Mouse (Mus musculus): Measurements from ENCODE around the gene Baiap2. TPM values are rescaled to one million over a fixed set of nuclear protein-coding genes. Genes with fewer than 3 reads are reported as not detected.

Baiap2 gene
- total and polyA plus RNA-seq, 2 experiments from 2014 or later, result 18.0 to 32.7 TPM

GRCm38 (mm10) chr11:120028319-120029092 lies 85.9 kb downstream of the Baiap2 start:
- ATAC-seq (ENCODE audit: low FRiP score) (no peak), DNase-seq (ENCODE audit: low spot score) (no peak)
- no peak overlapping the region for H3K9ac ChIP-seq (replicated peaks; ENCODE audit: low read length, poor library complexity, severe bottlenecking)
- 0 out of 2 replicates have a peak, but pooled peaks have one; percentile 5 for TF ChIP-seq CTCF (IDR thresholded peaks at IDR 0.05)
- H3K27me3 ChIP-seq (ENCODE audit: insufficient read depth, low read length), result no peaks in the 10 kb centered on the region
- H3K9me3 ChIP-seq (ENCODE audit: low read length), result no peaks in the 10 kb centered on the region
- no peak overlapping the region for H3K4me2 ChIP-seq (ENCODE audit: low read depth, low read length, poor library complexity, severe bottlenecking)
- no peaks in the 10 kb centered on the region for H3K36me3 ChIP-seq (ENCODE audit: insufficient read depth, low read length)
- H3K4me1 ChIP-seq (ENCODE audit: insufficient read depth, low read length), result 0 out of 2 replicates have a peak, but pooled peaks cover under 1% of the 10 kb centered on the region
- 71% methylated on average over 18 of the region's 18 CpGs for WGBS
- H3K27ac ChIP-seq (ENCODE audit: low read depth, low read length), result no peak overlapping the region
- no peak overlapping the region for H3K4me3 ChIP-seq (ENCODE audit: low read depth, low read length)

- no peak overlapping the region for H3K9ac ChIP-seq (replicated peaks; ENCODE audit: low read length, poor library complexity, severe bottlenecking)
- H3K9me3 ChIP-seq (ENCODE audit: low read length), result no peaks in the 10 kb centered on the region
- DNase-seq (ENCODE audit: low spot score) (no peak), ATAC-seq (ENCODE audit: low FRiP score) (no peak)
- H3K27ac ChIP-seq (ENCODE audit: low read depth, low read length), result no peak overlapping the region
- no peaks in the 10 kb centered on the region for H3K36me3 ChIP-seq (ENCODE audit: insufficient read depth, low read length)
- no peak overlapping the region for H3K4me3 ChIP-seq (ENCODE audit: low read depth, low read length)
- H3K4me2 ChIP-seq (ENCODE audit: low read depth, low read length, poor library complexity, severe bottlenecking), result no peak overlapping the region
- TF ChIP-seq CTCF (IDR thresholded peaks at IDR 0.05), result no peak
- H3K4me1 ChIP-seq (ENCODE audit: insufficient read depth, low read length), result no peaks in the 10 kb centered on the region
- no peaks in the 10 kb centered on the region for H3K27me3 ChIP-seq (ENCODE audit: insufficient read depth, low read length)
- 42% methylated on average over 9 of the region's 9 CpGs for WGBS
Measured at GRCm38 (mm10) chr11:120029431-120030144, 87.0 kb downstream of the Baiap2 start.

DNA sequence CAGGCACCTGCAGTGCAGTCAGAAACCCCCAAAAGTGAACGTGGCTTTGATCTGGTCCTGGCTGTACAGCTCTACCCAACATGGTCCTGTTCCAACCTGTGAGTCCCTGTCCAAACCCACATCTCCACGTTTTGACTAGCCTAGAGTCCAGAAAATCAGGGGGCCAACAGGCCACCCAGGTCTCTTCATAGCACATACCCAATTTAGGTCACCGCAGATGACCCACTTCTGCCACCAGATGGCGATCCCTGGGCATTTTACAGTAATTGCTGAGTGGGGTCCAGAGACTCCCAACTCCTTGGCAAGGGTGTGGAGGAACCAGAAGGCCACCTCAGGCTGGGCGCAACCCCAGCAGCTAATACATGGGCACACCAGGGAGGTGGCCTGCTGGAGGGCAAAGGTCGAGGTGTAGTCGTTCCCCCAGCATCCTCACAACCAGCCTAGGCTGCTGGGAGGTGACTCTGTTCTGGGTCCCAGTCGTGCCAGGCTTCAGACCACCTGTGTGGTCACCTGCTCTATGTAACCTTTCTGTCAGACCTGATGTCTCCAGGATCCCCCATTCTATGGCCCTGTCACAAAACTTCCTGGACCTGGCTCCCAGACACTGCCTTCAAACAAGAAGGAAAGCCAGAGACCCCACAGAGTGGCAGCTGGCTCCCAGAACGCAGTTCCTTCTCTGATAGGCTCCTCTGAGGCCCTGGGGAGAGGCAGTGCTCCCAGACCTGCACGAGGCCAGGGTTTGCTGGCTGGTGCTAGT lies 87.8 kb downstream of the Baiap2 start:
- Histone ChIP-seq H3K9me3 (ENCODE audit: low read length) (no peaks in the 10 kb centered on the region), H3K36me3 (ENCODE audit: insufficient read depth, low read length) (no peaks in the 10 kb centered on the region), H3K4me3 (ENCODE audit: low read depth, low read length) (no peak overlapping the region), H3K4me2 (ENCODE audit: low read depth, low read length, poor library complexity, severe bottlenecking) (no peak overlapping the region), H3K4me1 (ENCODE audit: insufficient read depth, low read length) (no peaks in the 10 kb centered on the region), H3K27me3 (ENCODE audit: insufficient read depth, low read length) (no peaks in the 10 kb centered on the region), H3K27ac (ENCODE audit: low read depth, low read length) (no peak overlapping the region), H3K9ac (replicated peaks; ENCODE audit: low read length, poor library complexity, severe bottlenecking) (no peak overlapping the region)
- DNase-seq (ENCODE audit: low spot score), result peak; percentile 84
- WGBS, result 36% methylated on average over 10 of the region's 10 CpGs
- peak; percentile 86 for TF ChIP-seq CTCF (IDR thresholded peaks at IDR 0.05)
- ATAC-seq (ENCODE audit: low FRiP score), result peak; percentile 61; the same call in 1 of the 2 replicates

- no peak overlapping the region for H3K4me3 ChIP-seq (ENCODE audit: low read depth, low read length)
- no peak overlapping the region for H3K27ac ChIP-seq (ENCODE audit: low read depth, low read length)
- H3K36me3 ChIP-seq (ENCODE audit: insufficient read depth, low read length), result 0 out of 2 replicates have a peak, but pooled peaks cover 3% of the 10 kb centered on the region
- no peak overlapping the region for H3K4me2 ChIP-seq (ENCODE audit: low read depth, low read length, poor library complexity, severe bottlenecking)
- no peak overlapping the region for H3K9ac ChIP-seq (replicated peaks; ENCODE audit: low read length, poor library complexity, severe bottlenecking)
- TF ChIP-seq CTCF (IDR thresholded peaks at IDR 0.05), result no peak
- no peaks in the 10 kb centered on the region for H3K4me1 ChIP-seq (ENCODE audit: insufficient read depth, low read length)
- DNase-seq (ENCODE audit: low spot score) (no peak), ATAC-seq (ENCODE audit: low FRiP score) (no peak)
- WGBS, result 60% methylated on average over 8 of the region's 8 CpGs
- H3K9me3 ChIP-seq (ENCODE audit: low read length), result no peaks in the 10 kb centered on the region
- H3K27me3 ChIP-seq (ENCODE audit: insufficient read depth, low read length), result no peaks in the 10 kb centered on the region
Measured at GRCm38 (mm10) chr11:120032052-120032451, 89.5 kb downstream of the Baiap2 start.

DNA sequence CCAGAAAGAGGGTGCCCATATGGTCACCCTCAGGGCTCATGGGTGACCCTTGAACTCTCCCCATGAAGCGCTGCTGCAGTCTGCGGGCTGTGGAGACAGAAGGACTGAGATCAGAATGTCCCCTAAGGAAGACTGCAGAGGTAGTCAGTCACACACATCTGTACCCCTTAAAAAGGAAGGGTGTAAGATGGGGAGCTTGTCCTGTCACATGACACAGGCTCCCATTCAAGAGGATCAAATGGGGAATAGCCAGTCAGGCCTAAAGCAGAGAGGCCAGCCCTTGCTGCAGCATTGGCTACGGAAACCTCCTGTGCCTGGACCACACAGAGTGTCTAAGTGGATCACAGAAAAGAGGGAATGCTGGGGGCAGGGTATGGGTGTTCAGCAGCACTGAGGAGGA lies 90.9 kb downstream of the Baiap2 start:
- H3K4me2 ChIP-seq (ENCODE audit: low read depth, low read length, poor library complexity, severe bottlenecking), result no peak overlapping the region
- no peaks in the 10 kb centered on the region for H3K4me1 ChIP-seq (ENCODE audit: insufficient read depth, low read length)
- no peak overlapping the region for H3K27ac ChIP-seq (ENCODE audit: low read depth, low read length)
- no peak for DNase-seq (ENCODE audit: low spot score)
- H3K9ac ChIP-seq (replicated peaks; ENCODE audit: low read length, poor library complexity, severe bottlenecking), result no peak overlapping the region
- no peak for ATAC-seq (ENCODE audit: low FRiP score)
- no peaks in the 10 kb centered on the region for H3K27me3 ChIP-seq (ENCODE audit: insufficient read depth, low read length)
- no peaks in the 10 kb centered on the region for H3K9me3 ChIP-seq (ENCODE audit: low read length)
- WGBS, result 70% methylated on average over 3 of the region's 3 CpGs
- TF ChIP-seq CTCF (IDR thresholded peaks at IDR 0.05), result no peak
- H3K36me3 ChIP-seq (ENCODE audit: insufficient read depth, low read length), result 0 out of 2 replicates have a peak, but pooled peaks cover 3% of the 10 kb centered on the region
- no peak overlapping the region for H3K4me3 ChIP-seq (ENCODE audit: low read depth, low read length)

Data from midbrain, postnatal 0 days (tissue).